Mouse (Mus musculus) hindbrain, postnatal 0 days (tissue): ENCODE measurements at regions not wholly inside any gene's neighbourhood (a gene's known extent, or its start where the extent isn't known, plus 50 kb on each side); places are given as distances from the start of the nearest gene placed in this dataset.

Source experiments
- ATAC-seq: fragments of 200-750 bp; cut with Nextera tagmentation; 2 replicates; pipeline ENCODE4 v1.8.0; 2017; ENCODE audit warnings: mild to moderate bottlenecking, moderate TSS enrichment, moderate library complexity
- DNase-seq: peaks from one replicate; pipeline ENCODE4 v3.0.0-alpha.2; 2015; ENCODE audit warnings: low spot score
- H3K27ac ChIP-seq: fragments of 300-500 bp; sonication (generic); 2 replicates; pipeline ENCODE4 v1.5.1; 2014; ENCODE audit warnings: mild to moderate bottlenecking
- H3K27me3 ChIP-seq: fragments of 300-500 bp; sonication (generic); 2 replicates; pipeline ENCODE4 v1.6.1; 2014; ENCODE audit warnings: low read length, mixed read lengths; ENCODE audit not compliant: insufficient read depth
- H3K36me3 ChIP-seq: fragments of 300-500 bp; sonication (generic); 2 replicates; pipeline ENCODE4 v1.6.1; 2014; ENCODE audit warnings: low read length, mixed read lengths; ENCODE audit not compliant: insufficient read depth
- H3K4me1 ChIP-seq: fragments of 300-500 bp; sonication (generic); 2 replicates; pipeline ENCODE4 v1.6.1; 2014; ENCODE audit warnings: antibody characterized with exemption, low read length, mixed read lengths; ENCODE audit not compliant: insufficient read depth
- H3K4me2 ChIP-seq: fragments of 300-500 bp; sonication (generic); 2 replicates; pipeline ENCODE4 v1.6.1; 2014; ENCODE audit warnings: low read depth, mild to moderate bottlenecking, low read length, moderate library complexity, mixed read lengths
- H3K4me3 ChIP-seq: fragments of 300-500 bp; sonication (generic); 2 replicates; pipeline ENCODE4 v1.5.1; 2014; ENCODE audit warnings: low read length
- H3K9ac ChIP-seq: fragments of 300-500 bp; sonication (generic); replicated peaks from 2 replicates; pipeline ENCODE4 v1.6.1; 2014; ENCODE audit warnings: mild to moderate bottlenecking, low read length, moderate library complexity, mixed read lengths
- H3K9me3 ChIP-seq: fragments of 300-500 bp; sonication (generic); 2 replicates; pipeline ENCODE4 v1.6.1; 2016; ENCODE audit warnings: low read length, mixed read lengths
- CTCF ChIP-seq: IDR thresholded peaks from 2 replicates; pipeline ENCODE4 v1.5.1; 2016; ENCODE audit warnings: antibody characterized with exemption, control low read depth, low read depth
- WGBS: fragments of 180-500 bp; shearing (Covaris S2); extraction: QIAGEN DNeasy Blood & Tissue Kit; methylation state at CpG from one replicate; pipeline ENCODE4 v1.1.7; 2014; 5-methylcytosine and 5-hydroxymethylcytosine counted together

GRCm38 (mm10) chr13:107766397-107767261 is 277.6 kb upstream of the Smim15 start:
- Histone ChIP-seq H3K4me2 (peak overlapping the region; percentile 33), H3K9me3 (no peaks in the 10 kb centered on the region), H3K27ac (peak overlapping the region; percentile 48; the same call in 1 of the 2 replicates), H3K36me3 (peaks cover 4% of the 10 kb centered on the region), H3K4me1 (peaks cover 12% of the 10 kb centered on the region; the same call in 1 of the 2 replicates), H3K4me3 (no peak overlapping the region), H3K27me3 (no peaks in the 10 kb centered on the region), H3K9ac (no peak overlapping the region)
- DNase-seq (peak; percentile 80), ATAC-seq (peak; percentile 72)
- TF ChIP-seq CTCF, result no peak
- WGBS, result 25% methylated on average over 13 of the region's 13 CpGs

DNA sequence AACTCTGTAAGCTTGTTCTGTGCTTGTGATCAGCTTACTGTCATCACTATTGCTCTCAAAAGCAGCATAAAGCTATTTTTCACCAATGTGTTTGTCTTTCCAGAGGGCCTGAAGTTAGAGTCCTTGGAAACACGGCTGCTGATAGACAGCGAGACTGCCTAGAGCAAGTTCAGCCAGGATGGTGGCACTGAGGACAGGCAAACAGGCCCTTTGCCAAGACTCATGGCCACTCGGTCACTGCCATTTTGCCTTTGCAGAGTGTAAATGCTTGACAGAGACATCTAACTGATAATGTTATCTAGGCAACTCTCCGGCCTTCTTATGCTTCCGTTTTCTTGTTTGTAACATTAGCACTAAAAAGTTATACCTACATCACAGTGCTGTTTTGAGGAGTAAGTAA is 280.3 kb upstream of the Smim15 start:
- Histone ChIP-seq H3K9ac (no peak overlapping the region), H3K27me3 (no peaks in the 10 kb centered on the region), H3K4me1 (peaks cover 12% of the 10 kb centered on the region; the same call in 1 of the 2 replicates), H3K27ac (no peak overlapping the region), H3K36me3 (no peaks in the 10 kb centered on the region), H3K4me3 (no peak overlapping the region), H3K4me2 (no peak overlapping the region), H3K9me3 (no peaks in the 10 kb centered on the region)
- ATAC-seq (no peak), DNase-seq (no peak)
- TF ChIP-seq CTCF, result no peak
- WGBS, result 80% methylated on average over 5 of the region's 5 CpGs

- H3K4me2 ChIP-seq, result no peak overlapping the region
- H3K27ac ChIP-seq, result no peak overlapping the region
- no peak overlapping the region for H3K9ac ChIP-seq
- H3K36me3 ChIP-seq, result no peaks in the 10 kb centered on the region
- no peak for TF ChIP-seq CTCF
- ATAC-seq (no peak), DNase-seq (no peak)
- H3K27me3 ChIP-seq, result no peaks in the 10 kb centered on the region
- H3K9me3 ChIP-seq, result no peaks in the 10 kb centered on the region
- 71% methylated on average over 8 of the region's 8 CpGs for WGBS
- H3K4me3 ChIP-seq, result no peak overlapping the region
- no peaks in the 10 kb centered on the region for H3K4me1 ChIP-seq
Measured at GRCm38 (mm10) chr13:107760511-107760910, 283.7 kb upstream of the Smim15 start.

GRCm38 (mm10) chr13:107758327-107759095 is 285.7 kb upstream of the Smim15 start:
- H3K4me3 ChIP-seq, result no peak overlapping the region
- DNase-seq (no peak), ATAC-seq (peak; percentile 50; the same call in 1 of the 2 replicates)
- no peaks in the 10 kb centered on the region for H3K9me3 ChIP-seq
- no peak overlapping the region for H3K9ac ChIP-seq
- no peak overlapping the region for H3K27ac ChIP-seq
- no peaks in the 10 kb centered on the region for H3K36me3 ChIP-seq
- no peaks in the 10 kb centered on the region for H3K4me1 ChIP-seq
- no peaks in the 10 kb centered on the region for H3K27me3 ChIP-seq
- TF ChIP-seq CTCF, result no peak
- no peak overlapping the region for H3K4me2 ChIP-seq
- WGBS, result 74% methylated on average over 13 of the region's 13 CpGs

GRCm38 (mm10) chr13:107752745-107753144 is 291.5 kb upstream of the Smim15 start:
- Histone ChIP-seq H3K4me2 (no peak overlapping the region), H3K27me3 (no peaks in the 10 kb centered on the region), H3K27ac (no peak overlapping the region), H3K4me3 (no peak overlapping the region), H3K4me1 (no peaks in the 10 kb centered on the region), H3K9me3 (no peaks in the 10 kb centered on the region), H3K9ac (no peak overlapping the region), H3K36me3 (no peaks in the 10 kb centered on the region)
- TF ChIP-seq CTCF, result peak; percentile 28; the same call in 1 of the 2 replicates
- ATAC-seq (no peak), DNase-seq (no peak)
- 67% methylated on average over 3 of the region's 3 CpGs for WGBS

- DNase-seq (peak; percentile 55), ATAC-seq (peak; percentile 78)
- Histone ChIP-seq H3K27me3 (no peaks in the 10 kb centered on the region), H3K36me3 (peaks cover 18% of the 10 kb centered on the region), H3K4me3 (no peak overlapping the region), H3K9me3 (no peaks in the 10 kb centered on the region), H3K4me2 (0 out of 2 replicates have a peak overlapping the region, but pooled peaks have one; percentile 18), H3K4me1 (peaks cover 10% of the 10 kb centered on the region; the same call in 1 of the 2 replicates), H3K9ac (no peak overlapping the region), H3K27ac (peak overlapping the region; percentile 54; the same call in 1 of the 2 replicates)
- no peak for TF ChIP-seq CTCF
- 27% methylated on average over 21 of the region's 21 CpGs for WGBS
Measured at GRCm38 (mm10) chr13:107743464-107744218, 300.6 kb upstream of the Smim15 start.
